Comparison of ENCODE assay signal across 8 mouse cellular contexts in the genomic region with DNA sequence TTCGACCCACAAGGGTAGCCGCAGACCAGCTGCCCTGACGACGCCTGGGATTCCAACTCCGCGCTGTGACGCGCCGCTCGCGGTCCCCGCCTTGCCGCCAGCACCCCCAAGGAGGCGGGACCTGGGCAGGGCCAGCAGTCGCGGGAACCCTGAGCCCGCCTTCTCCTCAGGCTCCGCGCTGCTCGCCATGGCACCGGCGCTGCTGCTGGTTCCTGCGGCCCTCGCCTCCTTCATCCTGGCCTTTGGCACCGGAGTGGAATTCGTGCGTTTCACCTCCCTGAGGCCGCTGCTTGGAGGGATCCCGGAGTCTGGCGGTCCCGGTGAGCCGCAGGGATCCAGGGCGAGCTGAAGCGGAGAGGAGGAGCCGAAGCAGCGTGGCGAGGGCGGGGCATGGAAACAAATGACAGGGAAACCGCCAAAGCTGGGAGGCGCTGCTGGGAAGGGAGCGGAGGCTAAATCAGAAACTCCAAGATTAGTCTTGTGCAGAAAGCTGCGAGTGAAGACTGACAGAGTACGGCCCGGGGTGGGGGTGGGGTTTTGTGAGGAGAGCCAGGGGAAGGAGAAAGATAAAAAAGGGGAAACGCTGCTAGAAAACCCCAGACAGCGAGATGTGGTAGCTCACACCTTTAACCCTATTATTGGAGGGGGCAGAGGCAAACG. TPM values are rescaled to one million over a fixed set of nuclear protein-coding genes. Genes with fewer than 3 reads are reported as not detected.
DNase-seq lines count a peak whose midpoint lies in the region; ATAC-seq lines count a peak whose summit lies in the region.

A gene (plus strand): TSS at position 121 of the 660 bp plus-strand sequence.

- peaks cover 20% of the 10 kb centered on the region for H3K4me1 ChIP-seq in hindbrain, embryonic 14.5 days (replicated peaks; ENCODE audit: control insufficient read depth, insufficient read depth, low read length)
- H3K4me1 ChIP-seq in megakaryocyte, embryonic 14.5 days, result peaks cover 76% of the 10 kb centered on the region

- peak; percentile 89 for ATAC-seq in hindbrain, embryonic 14.5 days (ENCODE audit: low FRiP score)

- no peaks in the 10 kb centered on the region for H3K27me3 ChIP-seq in hindbrain, embryonic 14.5 days (ENCODE audit: control insufficient read depth, insufficient read depth, low read length)
- H3K27me3 ChIP-seq in megakaryocyte, embryonic 14.5 days (replicated peaks), result peaks cover 19% of the 10 kb centered on the region

- peak within 1 kb of the TSS; percentile 55 for H3K4me2 ChIP-seq in hindbrain, embryonic 14.5 days (replicated peaks)

- H3K27ac ChIP-seq in hindbrain, embryonic 14.5 days, result peak within 1 kb of the TSS; percentile 96

- WGBS in hindbrain, embryonic 14.5 days, result under 1% methylated on average over 47 of the region's 47 CpGs

- no peaks in the 10 kb centered on the region for H3K9me3 ChIP-seq in hindbrain, embryonic 14.5 days (ENCODE audit: control insufficient read depth, low read length)
- no peaks in the 10 kb centered on the region for H3K9me3 ChIP-seq in megakaryocyte, embryonic 14.5 days

- peak; percentile 88 for DNase-seq in T-cell, adult 2 months (ENCODE audit: low spot score)
- peak; percentile 93 to 94 for DNase-seq in cerebellum, postnatal 25 days
- DNase-seq in frontal cortex, postnatal 25 days (ENCODE audit: low spot score in 2 of 2), result peak; percentile 78
- DNase-seq in hindbrain, embryonic 14.5 days (ENCODE audit: low spot score), result peak; percentile 84
- DNase-seq in left cerebral cortex, adult 8-10 months (ENCODE audit: low spot score in 2 of 2), result peak; percentile 82 to 84
- DNase-seq in right cerebral cortex, postnatal 10 days (ENCODE audit: low spot score in 2 of 2), result peak; percentile 93
- peak; percentile 90 for DNase-seq in urinary bladder, postnatal 14 days (ENCODE audit: low spot score)

- H3K9ac ChIP-seq in hindbrain, embryonic 14.5 days, result peak within 1 kb of the TSS; percentile 82

- H3K4me3 ChIP-seq in hindbrain, embryonic 14.5 days (replicated peaks; ENCODE audit: low read length), result peak within 1 kb of the TSS; percentile 72
- H3K4me3 ChIP-seq in megakaryocyte, embryonic 14.5 days (replicated peaks), result peak within 1 kb of the TSS; percentile 96

- peaks cover 25% of the 10 kb centered on the region for H3K36me3 ChIP-seq in hindbrain, embryonic 14.5 days (replicated peaks; ENCODE audit: control insufficient read depth, insufficient read depth)
- peaks cover 31% of the 10 kb centered on the region for H3K36me3 ChIP-seq in megakaryocyte, embryonic 14.5 days (replicated peaks; ENCODE audit: low read length)

RNA-seq across cellular contexts. Expression of the gene that starts here (rescaled TPM):
- polyA plus RNA-seq in hindbrain, embryonic 14.5 days (2014; fragmentation: Nextera tagmentation; extraction: Ambion mirVana), result 18.2 and 20.3 TPM in 2 replicates
- total RNA-seq in left cerebral cortex, adult 8-10 months (2022), result 1 to 10 TPM; 2.6 to 3.4 (median 3.0) TPM
- polyA plus RNA-seq in megakaryocyte, embryonic 14.5 days (2012; ENCODE audit: insufficient read depth, low replicate concordance), result 5.6 TPM in 1 of 2 replicates, not detected in the other

Comparison
In these comparisons a context has a peak if more than half of its experiments do, and no peak if none do; other contexts are left out.
1. Peak in every context shown above with its lines: DNase-seq, ATAC-seq, H3K4me3 ChIP-seq and H3K27ac ChIP-seq.